Comparison of ENCODE assay signal across 27 mouse cellular contexts in the genomic region with DNA sequence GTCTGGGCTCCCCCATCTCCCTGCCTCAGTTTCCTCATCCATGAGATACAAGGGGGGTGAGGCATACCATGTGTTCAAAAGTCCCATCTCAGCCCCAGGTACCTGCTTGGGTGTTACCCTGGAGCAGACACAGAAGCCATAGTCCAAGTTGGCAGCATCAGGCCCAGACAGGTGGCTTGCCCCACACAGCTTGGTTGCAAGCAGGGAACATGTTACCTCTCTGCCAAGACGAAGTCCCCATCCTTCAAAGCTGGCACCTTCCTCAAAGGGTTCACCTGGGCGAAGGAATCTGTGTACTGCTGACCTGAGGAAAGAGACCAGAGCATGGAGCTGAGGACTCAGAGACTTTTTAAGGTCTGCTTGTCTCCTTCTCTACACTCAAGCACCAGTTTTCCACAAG. TPM values are rescaled to one million over a fixed set of nuclear protein-coding genes. Genes with fewer than 3 reads are reported as not detected.
DNase-seq lines count a peak whose midpoint lies in the region; TF ChIP-seq lines count a peak whose summit lies in the region.
"Had no signal": no experiment of that assay in that cellular context is flagged by ENCODE, and none has a peak within 500 bp of the region (broad histone marks: within the 10 kb centered on the region; RNA-seq: fewer than 3 reads in every experiment).

No protein-coding gene starts in this region.

- no peak for TF ChIP-seq EP300 in heart, adult 2 months (IDR thresholded peaks at IDR 0.05; ENCODE audit: insufficient read depth, low read depth, low read length)

- 78% methylated on average over 2 of the region's 2 CpGs for WGBS in heart, adult 2 months

- TF ChIP-seq POLR2A in heart, adult 2 months (IDR thresholded peaks at IDR 0.05; ENCODE audit: insufficient read depth, low read depth, low read length): no peak

- no peak overlapping the region for H3K9ac ChIP-seq in heart, adult 2 months (ENCODE audit: low read depth, low read length)
- H3K9ac ChIP-seq: embryonic facial prominence, embryonic 13.5 days; embryonic facial prominence, embryonic 15.5 days; forebrain, embryonic 12.5 days had no signal

- TF ChIP-seq CTCF in heart, adult 2 months (IDR thresholded peaks at IDR 0.05): no peak

- H3K79me2 ChIP-seq in heart, adult 2 months (replicated peaks; ENCODE audit: control insufficient read depth, insufficient read depth, low read length): no peaks in the 10 kb centered on the region

- H3K27ac ChIP-seq in heart, adult 2 months: no peak overlapping the region
- H3K27ac ChIP-seq: embryonic facial prominence, embryonic 13.5 days; embryonic facial prominence, embryonic 15.5 days; forebrain, embryonic 10.5 days; forebrain, embryonic 12.5 days had no signal

- DNase-seq in cerebellum, adult 18-20 months: peak; percentile 35 to 39
- DNase-seq in cerebellum, postnatal 4 days (ENCODE audit: low spot score in 2 of 2): no peak
- DNase-seq in heart, adult 11 months: peak; percentile 72
- DNase-seq in heart, adult 2 months: no peak
- DNase-seq in T-cell, adult 2 months (ENCODE audit: low spot score): no peak
- DNase-seq: adrenal gland, adult 8-10 months; adrenal gland, postnatal 14 days; adrenal gland, postnatal 36 days; cerebellum, adult 9-10 months; cerebellum, postnatal 14 days; embryo, embryonic 11 days had no signal

- H3K36me3 ChIP-seq in heart, adult 2 months (ENCODE audit: control insufficient read depth, insufficient read depth, low read length): no peaks in the 10 kb centered on the region
- H3K36me3 ChIP-seq: embryonic facial prominence, embryonic 13.5 days; embryonic facial prominence, embryonic 15.5 days; forebrain, embryonic 10.5 days; forebrain, embryonic 12.5 days had no signal

- intact Hi-C loops in heart, adult 2 months (cut with DNase I): no loop called here

- H3K27me3 ChIP-seq in heart, adult 2 months (ENCODE audit: control insufficient read depth, insufficient read depth, low read length): no peaks in the 10 kb centered on the region

- peaks cover 2% of the 10 kb centered on the region; the same call in 1 of the 2 replicates for H3K4me1 ChIP-seq in heart, adult 2 months (ENCODE audit: control insufficient read depth, insufficient read depth, low read length)

- no peak overlapping the region for H3K4me3 ChIP-seq in heart, adult 2 months
- H3K4me3 ChIP-seq: embryonic facial prominence, embryonic 13.5 days; embryonic facial prominence, embryonic 15.5 days; erythroblast, embryonic 14.5 days; forebrain, embryonic 10.5 days; forebrain, embryonic 12.5 days had no signal

RNA-seq across cellular contexts. Expression of a gene that starts 2.9 kb away (rescaled TPM):
- not detected for total RNA-seq in heart, adult 2 months (2021)
- polyA plus RNA-seq in heart, adult 2 months (2012; rRNA removed): not detected in 2 replicates
- total RNA-seq: adrenal gland, adult 18-20 months; adrenal gland, adult 8-10 months; adrenal gland, postnatal 14 days; common myeloid progenitor, adult 5-6 weeks; ES-E14; MEL had no signal
- polyA plus RNA-seq: activated CD4-positive, CD25-positive, alpha-beta regulatory T cell, adult 4 months; brain, embryonic 14.5 days; C2C12; cerebellum, adult 2 months; embryonic facial prominence, embryonic 11.5 days; embryonic facial prominence, embryonic 13.5 days; embryonic facial prominence, embryonic 15.5 days; erythroblast, embryonic 14.5 days; forebrain, embryonic 10.5 days; forebrain, embryonic 12.5 days; forebrain, embryonic 16.5 days; frontal cortex, adult 2 months had no signal

RNA-seq across cellular contexts. Expression of a gene that starts 3.3 kb away (rescaled TPM):
- 1 to 10 TPM; 2.9 to 5.7 TPM for total RNA-seq in heart, adult 2 months (2021)
- 7.1 and 9.0 TPM in 2 replicates for polyA plus RNA-seq in heart, adult 2 months (2012; rRNA removed)
- polyA plus RNA-seq: erythroblast, embryonic 14.5 days had no signal

RNA-seq across cellular contexts. Expression of a gene that starts 4.7 kb away (rescaled TPM):
- 100 to 1,000 TPM in 1 of 2 experiments, 10 to 100 TPM in 1; 89.2 to 110 TPM for total RNA-seq in heart, adult 2 months (2021)
- 90.1 and 116 TPM in 2 replicates for polyA plus RNA-seq in heart, adult 2 months (2012; rRNA removed)

RNA-seq across cellular contexts. Expression of a gene that starts 13.7 kb away (rescaled TPM):
- 10 to 100 TPM; 13.6 to 19.9 TPM for total RNA-seq in heart, adult 2 months (2021)
- polyA plus RNA-seq in heart, adult 2 months (2012; rRNA removed): 17.9 and 21.1 TPM in 2 replicates

RNA-seq across cellular contexts. Expression of a gene that starts 20.5 kb away (rescaled TPM):
- total RNA-seq in heart, adult 2 months (2021): 10 to 100 TPM; 15.8 to 16.8 TPM
- polyA plus RNA-seq in heart, adult 2 months (2012; rRNA removed): 52.1 and 58.5 TPM in 2 replicates

Comparison
In these comparisons a context has a peak if more than half of its experiments do, and no peak if none do; other contexts are left out.
1. DNase-seq: peak in cerebellum, adult 18-20 months (2 of 2) and heart, adult 11 months (single experiment); none in cerebellum, postnatal 4 days (0 of 2), heart, adult 2 months (0 of 2) and T-cell, adult 2 months (single experiment).